Mouse (Mus musculus) liver, adult 2 months (tissue): ENCODE measurements around the gene Xylt1. TPM values are rescaled to one million over a fixed set of nuclear protein-coding genes. Genes with fewer than 3 reads are reported as not detected.

Experiments
- DNase-seq: peaks from one replicate; pipeline ENCODE4 v3.0.0-alpha.2; 2011; ENCODE audit warnings: low read depth, low spot score; ENCODE audit errors: extremely low read depth
- H3K27ac ChIP-seq: fragments of 200-500 bp; replicated peaks from 2 replicates; pipeline ENCODE4 v1.5.1; 2012; ENCODE audit warnings: low read depth, mild to moderate bottlenecking, control low read depth, inconsistent platforms, low read length; ENCODE audit not compliant: insufficient read depth
- H3K27me3 ChIP-seq: fragments of 200-500 bp; 2 replicates; pipeline ENCODE4 v1.6.1; 2012; ENCODE audit warnings: mild to moderate bottlenecking, moderate library complexity, low read length, inconsistent platforms; ENCODE audit not compliant: control insufficient read depth, insufficient read depth
- H3K36me3 ChIP-seq: fragments of 200-500 bp; 2 replicates; pipeline ENCODE4 v1.6.1; 2012; ENCODE audit warnings: low read length, inconsistent platforms; ENCODE audit not compliant: control insufficient read depth, insufficient read depth
- H3K4me1 ChIP-seq: fragments of 200-500 bp; 2 replicates; pipeline ENCODE4 v1.6.1; 2011; ENCODE audit warnings: low read length; ENCODE audit not compliant: control insufficient read depth, insufficient read depth
- H3K4me3 ChIP-seq: fragments of 200-500 bp; 2 replicates; pipeline ENCODE4 v1.5.1; 2011; ENCODE audit warnings: low read depth, mild to moderate bottlenecking, control low read depth, low read length, moderate library complexity; ENCODE audit not compliant: insufficient read depth
- H3K79me2 ChIP-seq: fragments of 200-500 bp; 2 replicates; pipeline ENCODE4 v1.6.1; 2012; ENCODE audit warnings: inconsistent platforms, mild to moderate bottlenecking, low read length, moderate library complexity; ENCODE audit not compliant: control insufficient read depth, insufficient read depth
- H3K9ac ChIP-seq: fragments of 200-500 bp; 2 replicates; pipeline ENCODE4 v1.6.1; 2012; ENCODE audit warnings: low read depth, mild to moderate bottlenecking, control low read depth, inconsistent platforms, low read length
- CTCF ChIP-seq: fragments of 200-500 bp; IDR thresholded peaks from 2 replicates; pipeline ENCODE4 v1.5.1; 2011; ENCODE audit warnings: low read depth, low read length, control low read depth
- POLR2A ChIP-seq: fragments of 200-500 bp; IDR thresholded peaks from 2 replicates; pipeline ENCODE4 v1.6.1; 2011; ENCODE audit warnings: low read length, control low read depth; ENCODE audit not compliant: insufficient read depth; ENCODE audit errors: extremely low read depth
- WGBS: fragments of 180-500 bp; shearing (Covaris S2); methylation state at CpG from one replicate; pipeline ENCODE4 v1.1.7; 2018; 5-methylcytosine and 5-hydroxymethylcytosine counted together
- polyA plus RNA-seq: library from polyadenylated mRNA; depleted of rRNA; stranded (reverse); fragments of >200 nt; gene quantifications from 2 replicates; pipeline ENCODE4 v1.2.3, GENCODE M21; 2012
- total RNA-seq: library from RNA; depleted of rRNA; stranded (reverse); fragments of >200 nt; gene quantifications from 2 replicates; pipeline ENCODE4 v1.2.3, GENCODE M21; 2014

Xylt1 gene
- total and polyA plus RNA-seq, 2 experiments: 0.09 to 0.18 TPM

GRCm38 (mm10) chr7:117533164-117533563, 152.4 kb downstream of the Xylt1 start:
- 49% methylated on average over 5 of the region's 5 CpGs for WGBS
- Histone ChIP-seq H3K27ac (no peak overlapping the region), H3K79me2 (no peaks in the 10 kb centered on the region), H3K36me3 (no peaks in the 10 kb centered on the region), H3K27me3 (no peaks in the 10 kb centered on the region), H3K9ac (no peak overlapping the region), H3K4me1 (no peaks in the 10 kb centered on the region), H3K4me3 (no peak overlapping the region)
- no peak for DNase-seq
- TF ChIP-seq CTCF (no peak), POLR2A (no peak)

- H3K27ac ChIP-seq: no peak overlapping the region
- H3K4me1 ChIP-seq: no peaks in the 10 kb centered on the region
- no peaks in the 10 kb centered on the region for H3K36me3 ChIP-seq
- no peak overlapping the region for H3K4me3 ChIP-seq
- TF ChIP-seq POLR2A (no peak), CTCF (no peak)
- WGBS: 75% methylated on average over 5 of the region's 5 CpGs
- no peaks in the 10 kb centered on the region for H3K79me2 ChIP-seq
- H3K9ac ChIP-seq: no peak overlapping the region
- no peaks in the 10 kb centered on the region for H3K27me3 ChIP-seq
- no peak for DNase-seq
These were observed 159.2 kb downstream of the Xylt1 start for GRCm38 (mm10) chr7:117539931-117540330.

- H3K4me3 ChIP-seq: no peak overlapping the region
- no peaks in the 10 kb centered on the region for H3K4me1 ChIP-seq
- no peaks in the 10 kb centered on the region for H3K27me3 ChIP-seq
- 41% methylated on average over 5 of the region's 5 CpGs for WGBS
- H3K27ac ChIP-seq: no peak overlapping the region
- H3K36me3 ChIP-seq: no peaks in the 10 kb centered on the region
- no peak for TF ChIP-seq POLR2A
- no peak for TF ChIP-seq CTCF
- H3K9ac ChIP-seq: no peak overlapping the region
- H3K79me2 ChIP-seq: no peaks in the 10 kb centered on the region
- DNase-seq: no peak
These were observed 159.6 kb downstream of the Xylt1 start for GRCm38 (mm10) chr7:117540413-117540812.

- WGBS: 70% methylated on average over 1 of the region's 1 CpGs
These were observed 160.3 kb downstream of the Xylt1 start for GRCm38 (mm10) chr7:117541056-117541455.

GRCm38 (mm10) chr7:117541681-117542080, 160.9 kb downstream of the Xylt1 start:
- TF ChIP-seq POLR2A (no peak), CTCF (no peak)
- 80% methylated on average over 3 of the region's 3 CpGs for WGBS

More at GRCm38 (mm10) chr7:117541056-117541455, 160.3 kb downstream of the Xylt1 start:
- H3K4me3 ChIP-seq: no peak overlapping the region
- no peaks in the 10 kb centered on the region for H3K79me2 ChIP-seq
- no peak for DNase-seq
- TF ChIP-seq CTCF (no peak), POLR2A (no peak)
- no peak overlapping the region for H3K9ac ChIP-seq
- H3K27ac ChIP-seq: no peak overlapping the region
- H3K36me3 ChIP-seq: no peaks in the 10 kb centered on the region
- no peaks in the 10 kb centered on the region for H3K4me1 ChIP-seq
- H3K27me3 ChIP-seq: no peaks in the 10 kb centered on the region

GRCm38 (mm10) chr7:117543041-117543440, 162.3 kb downstream of the Xylt1 start:
- Histone ChIP-seq H3K36me3 (no peaks in the 10 kb centered on the region), H3K4me1 (no peaks in the 10 kb centered on the region), H3K27ac (no peak overlapping the region), H3K27me3 (no peaks in the 10 kb centered on the region), H3K4me3 (no peak overlapping the region), H3K9ac (no peak overlapping the region), H3K79me2 (no peaks in the 10 kb centered on the region)
- WGBS: 72% methylated on average over 8 of the region's 8 CpGs
- no peak for DNase-seq
- TF ChIP-seq POLR2A (no peak), CTCF (no peak)

More at GRCm38 (mm10) chr7:117541681-117542080, 160.9 kb downstream of the Xylt1 start:
- no peaks in the 10 kb centered on the region for H3K79me2 ChIP-seq
- H3K36me3 ChIP-seq: no peaks in the 10 kb centered on the region
- no peak overlapping the region for H3K9ac ChIP-seq
- no peaks in the 10 kb centered on the region for H3K27me3 ChIP-seq
- no peak for DNase-seq
- no peak overlapping the region for H3K4me3 ChIP-seq
- no peaks in the 10 kb centered on the region for H3K4me1 ChIP-seq
- no peak overlapping the region for H3K27ac ChIP-seq
